Mouse (Mus musculus) spleen, postnatal 10 days (tissue): ENCODE measurements around the gene Rspo4.

Source experiments
- DNase-seq, 2 experiments: peaks; one replicate each; pipeline ENCODE4 v3.0.0; 2021 to 2022; ENCODE audit warnings: low spot score in 2 of 2

The Rspo4 gene

GRCm38 (mm10) chr2:151842648-151843226 lies at the start of gene Rspo4:
TSS of gene Rspo4 (plus strand) at chr2:151842927.
- DNase-seq: no peak

GRCm38 (mm10) chr2:151815586-151815985 lies 27.1 kb upstream of the Rspo4 start:
- no peak for DNase-seq

- no peak for DNase-seq
Measured at GRCm38 (mm10) chr2:151862257-151862810, 19.6 kb downstream of the Rspo4 start.

- DNase-seq: no peak
Measured at GRCm38 (mm10) chr2:151864941-151865340, 22.2 kb downstream of the Rspo4 start.

- DNase-seq: peak in 1 of 2 experiments; percentile 62
Measured at GRCm38 (mm10) chr2:151866487-151866886, 23.8 kb downstream of the Rspo4 start.

GRCm38 (mm10) chr2:151868196-151868595 lies 25.5 kb downstream of the Rspo4 start:
- no peak for DNase-seq

- DNase-seq: peak in 1 of 2 experiments; percentile 30
Measured at GRCm38 (mm10) chr2:151874551-151874950, 31.8 kb downstream of the Rspo4 start.

- DNase-seq: peak in 1 of 2 experiments; percentile 44
Measured at GRCm38 (mm10) chr2:151876012-151876485, 33.3 kb downstream of the Rspo4 start.

- no peak for DNase-seq
Measured at GRCm38 (mm10) chr2:151878645-151879044, 35.9 kb downstream of the Rspo4 start.

- no peak for DNase-seq
Measured at GRCm38 (mm10) chr2:151879760-151880159, 37.0 kb downstream of the Rspo4 start.

GRCm38 (mm10) chr2:151891031-151891430 lies 48.3 kb downstream of the Rspo4 start:
- no peak for DNase-seq

- DNase-seq: no peak
Measured at GRCm38 (mm10) chr2:151893122-151893774, 50.5 kb downstream of the Rspo4 start.

- DNase-seq: no peak
Measured at GRCm38 (mm10) chr2:151894209-151894980, 51.7 kb downstream of the Rspo4 start.

- no peak for DNase-seq
Measured at GRCm38 (mm10) chr2:151895911-151896310, 53.2 kb downstream of the Rspo4 start.

GRCm38 (mm10) chr2:151898106-151898505 lies 55.4 kb downstream of the Rspo4 start:
- DNase-seq: no peak

GRCm38 (mm10) chr2:151900845-151901244 lies 58.1 kb downstream of the Rspo4 start:
- DNase-seq: no peak

- DNase-seq: no peak
Measured at GRCm38 (mm10) chr2:151903267-151903666, 60.5 kb downstream of the Rspo4 start.

GRCm38 (mm10) chr2:151903933-151904332 lies 61.2 kb downstream of the Rspo4 start:
- no peak for DNase-seq

- no peak for DNase-seq
Measured at GRCm38 (mm10) chr2:151904636-151905035, 61.9 kb downstream of the Rspo4 start.

GRCm38 (mm10) chr2:151907020-151907419 lies 64.3 kb downstream of the Rspo4 start:
- DNase-seq: no peak

- DNase-seq: no peak
Measured at GRCm38 (mm10) chr2:151909386-151909785, 66.7 kb downstream of the Rspo4 start.

GRCm38 (mm10) chr2:151910498-151910897 lies 67.8 kb downstream of the Rspo4 start:
- DNase-seq: no peak
